Mouse (Mus musculus): Measurements from ENCODE around the gene Pnlip.

- TF ChIP-seq FOSL1 (IDR thresholded peaks at IDR 0.05; ENCODE audit: insufficient read depth, low read length, poor library complexity, severe bottlenecking), result no peak
- TF ChIP-seq CTCF (IDR thresholded peaks at IDR 0.05; ENCODE audit: control insufficient read depth, insufficient read depth, insufficient read length), result no peak
- TF ChIP-seq MYOD1 (IDR thresholded peaks at IDR 0.05; ENCODE audit: control insufficient read depth, insufficient read length, low read depth), result no peak
- no peak for TF ChIP-seq MAX (IDR thresholded peaks at IDR 0.05)
These were observed at the start of gene Pnlip for GRCm38 (mm10) chr19:58652198-58652597.
